Mouse (Mus musculus) lung, postnatal 0 days (tissue): ENCODE measurements around the gene Atp5l.

Experiments
- CTCF ChIP-seq: IDR thresholded peaks from 2 replicates; pipeline ENCODE4 v1.5.1; 2016; ENCODE audit warnings: antibody characterized with exemption, mild to moderate bottlenecking
- EP300 ChIP-seq: IDR thresholded peaks from 2 replicates; pipeline ENCODE4 v1.6.1; 2016; ENCODE audit warnings: antibody characterized with exemption, mild to moderate bottlenecking, control low read depth

DNA sequence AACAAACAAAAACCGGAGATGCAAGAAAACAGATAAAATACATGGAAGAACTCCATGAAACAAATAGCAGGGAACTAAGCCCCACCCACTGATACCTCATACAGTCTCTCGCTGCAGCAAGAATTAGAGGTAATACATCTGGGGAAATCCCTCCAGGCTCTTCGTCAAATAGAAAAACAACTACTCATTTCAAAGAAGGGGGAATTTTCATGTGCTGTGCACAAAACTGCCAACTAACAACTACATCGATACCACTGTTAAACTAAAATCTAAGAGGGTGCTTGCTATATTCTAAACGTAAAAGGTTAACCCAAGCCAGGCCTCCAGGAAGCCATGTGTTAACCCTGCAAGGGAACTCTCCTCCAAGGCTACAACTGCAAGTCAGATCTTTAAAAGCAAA lies 46.9 kb downstream of the Atp5l start:
- TF ChIP-seq CTCF: no peak
- TF ChIP-seq EP300: no peak
